Mouse (Mus musculus): ENCODE data around the gene Kcns1. TPM values are rescaled to one million over a fixed set of nuclear protein-coding genes. Genes with fewer than 3 reads are reported as not detected.

Kcns1 gene
- polyA plus RNA-seq, 1 experiment from 2014 or later: 0.25 TPM

Other genes with a start within 250 kb of the Kcns1 start
- 297 and 300 TPM in 2 replicates for gene Ywhab, start 176.2 kb downstream of the Kcns1 start, polyA plus RNA-seq (2015; fragmentation: Nextera tagmentation; extraction: Ambion mirVana)
- gene Pabpc1l, start 145.7 kb downstream of the Kcns1 start, polyA plus RNA-seq (2015; fragmentation: Nextera tagmentation; extraction: Ambion mirVana): 1.7 and 1.8 TPM in 2 replicates
- gene Stk4, start 100.8 kb downstream of the Kcns1 start, polyA plus RNA-seq (2015; fragmentation: Nextera tagmentation; extraction: Ambion mirVana): 22.8 and 25.2 TPM in 2 replicates
- 66.5 and 70.0 TPM in 2 replicates for gene Tomm34, start 99.9 kb downstream of the Kcns1 start, polyA plus RNA-seq (2015; fragmentation: Nextera tagmentation; extraction: Ambion mirVana)
- gene Wfdc5, start 11.6 kb upstream of the Kcns1 start, polyA plus RNA-seq (2015; fragmentation: Nextera tagmentation; extraction: Ambion mirVana): not detected in 2 replicates
- gene Wfdc12, start 19.5 kb upstream of the Kcns1 start, polyA plus RNA-seq (2015; fragmentation: Nextera tagmentation; extraction: Ambion mirVana): not detected in 2 replicates
- gene Wfdc15a, start 29.0 kb upstream of the Kcns1 start, polyA plus RNA-seq (2015; fragmentation: Nextera tagmentation; extraction: Ambion mirVana): not detected in 2 replicates
- 98.1 and 100 TPM in 2 replicates for gene Wfdc15b, start 50.5 kb upstream of the Kcns1 start, polyA plus RNA-seq (2015; fragmentation: Nextera tagmentation; extraction: Ambion mirVana)
- not detected in 2 replicates for gene Svs2, start 67.4 kb upstream of the Kcns1 start, polyA plus RNA-seq (2015; fragmentation: Nextera tagmentation; extraction: Ambion mirVana)
- gene Svs3b, start 85.5 kb upstream of the Kcns1 start, polyA plus RNA-seq (2015; fragmentation: Nextera tagmentation; extraction: Ambion mirVana): not detected in 2 replicates
- gene Svs4, start 107.3 kb upstream of the Kcns1 start, polyA plus RNA-seq (2015; fragmentation: Nextera tagmentation; extraction: Ambion mirVana): not detected in 2 replicates
- not detected in 2 replicates for gene Svs3a, start 118.2 kb upstream of the Kcns1 start, polyA plus RNA-seq (2015; fragmentation: Nextera tagmentation; extraction: Ambion mirVana)
- not detected in 2 replicates for gene Svs6, start 145.6 kb upstream of the Kcns1 start, polyA plus RNA-seq (2015; fragmentation: Nextera tagmentation; extraction: Ambion mirVana)
- not detected in 2 replicates for gene Svs5, start 161.6 kb upstream of the Kcns1 start, polyA plus RNA-seq (2015; fragmentation: Nextera tagmentation; extraction: Ambion mirVana)
- gene Slpi, start 218.0 kb upstream of the Kcns1 start, polyA plus RNA-seq (2015; fragmentation: Nextera tagmentation; extraction: Ambion mirVana): 0.41 and 1.00 TPM in 2 replicates
- 0.06 and 0.29 TPM in 2 replicates for gene Rbpjl, start 232.0 kb upstream of the Kcns1 start, polyA plus RNA-seq (2015; fragmentation: Nextera tagmentation; extraction: Ambion mirVana)
- gene Matn4, start 234.0 kb upstream of the Kcns1 start, polyA plus RNA-seq (2015; fragmentation: Nextera tagmentation; extraction: Ambion mirVana): 0.75 and 2.0 TPM in 2 replicates

Measured in kidney, embryonic 16.5 days (tissue).